Mouse (Mus musculus) midbrain, embryonic 11.5 days (tissue): ENCODE results near the gene H2afy2. TPM values are rescaled to one million over a fixed set of nuclear protein-coding genes. Genes with fewer than 3 reads are reported as not detected.

Experiments
- ATAC-seq: fragments of 200-750 bp; cut with Nextera tagmentation; 2 replicates; pipeline ENCODE4 v1.8.0; 2017; ENCODE audit warnings: moderate TSS enrichment, moderate library complexity; ENCODE audit not compliant: low FRiP score
- DNase-seq: peaks from one replicate; pipeline ENCODE4 v3.0.0; 2015; ENCODE audit warnings: low spot score; ENCODE audit errors: missing footprints
- H3K27ac ChIP-seq: fragments of 300-500 bp; sonication (generic); 2 replicates; pipeline ENCODE4 v1.5.1; 2014; ENCODE audit warnings: low read depth, low read length
- H3K27me3 ChIP-seq: fragments of 300-500 bp; sonication (generic); 2 replicates; pipeline ENCODE4 v1.6.1; 2014; ENCODE audit warnings: mild to moderate bottlenecking, low read length, moderate library complexity, mixed read lengths; ENCODE audit not compliant: control insufficient read depth, insufficient read depth
- H3K36me3 ChIP-seq: fragments of 300-500 bp; sonication (generic); 2 replicates; pipeline ENCODE4 v1.6.1; 2014; ENCODE audit warnings: mild to moderate bottlenecking, low read length, moderate library complexity, mixed read lengths; ENCODE audit not compliant: control insufficient read depth, insufficient read depth
- H3K4me1 ChIP-seq: fragments of 300-500 bp; sonication (generic); 2 replicates; pipeline ENCODE4 v1.6.1; 2014; ENCODE audit warnings: low read length; ENCODE audit not compliant: control insufficient read depth, insufficient read depth
- H3K4me2 ChIP-seq: fragments of 300-500 bp; sonication (generic); 2 replicates; pipeline ENCODE4 v1.6.1; 2014; ENCODE audit warnings: mild to moderate bottlenecking, moderate library complexity
- H3K4me3 ChIP-seq: fragments of 300-500 bp; sonication (generic); 2 replicates; pipeline ENCODE4 v1.5.1; 2014; ENCODE audit warnings: low read depth, low read length
- H3K9ac ChIP-seq: fragments of 300-500 bp; sonication (generic); 2 replicates; pipeline ENCODE4 v1.6.1; 2014; ENCODE audit warnings: low read length
- H3K9me3 ChIP-seq: fragments of 300-500 bp; sonication (generic); 2 replicates; pipeline ENCODE4 v1.6.1; 2016; ENCODE audit warnings: low read length; ENCODE audit not compliant: control insufficient read depth
- WGBS: fragments of 180-500 bp; shearing (Covaris S2); extraction: QIAGEN DNeasy Blood & Tissue Kit; methylation state at CpG from one replicate; pipeline ENCODE4 v1.1.7; 2014; 5-methylcytosine and 5-hydroxymethylcytosine counted together
- polyA plus RNA-seq: library from polyadenylated mRNA; unstranded; fragments of >200 nt; fragmentation: Nextera tagmentation; extraction: Ambion mirVana; gene quantifications from 2 replicates; pipeline ENCODE4 v1.2.1, GENCODE M21; 2014

The H2afy2 gene
- polyA plus RNA-seq, 1 experiment from 2014 or later, result 272 TPM

DNA sequence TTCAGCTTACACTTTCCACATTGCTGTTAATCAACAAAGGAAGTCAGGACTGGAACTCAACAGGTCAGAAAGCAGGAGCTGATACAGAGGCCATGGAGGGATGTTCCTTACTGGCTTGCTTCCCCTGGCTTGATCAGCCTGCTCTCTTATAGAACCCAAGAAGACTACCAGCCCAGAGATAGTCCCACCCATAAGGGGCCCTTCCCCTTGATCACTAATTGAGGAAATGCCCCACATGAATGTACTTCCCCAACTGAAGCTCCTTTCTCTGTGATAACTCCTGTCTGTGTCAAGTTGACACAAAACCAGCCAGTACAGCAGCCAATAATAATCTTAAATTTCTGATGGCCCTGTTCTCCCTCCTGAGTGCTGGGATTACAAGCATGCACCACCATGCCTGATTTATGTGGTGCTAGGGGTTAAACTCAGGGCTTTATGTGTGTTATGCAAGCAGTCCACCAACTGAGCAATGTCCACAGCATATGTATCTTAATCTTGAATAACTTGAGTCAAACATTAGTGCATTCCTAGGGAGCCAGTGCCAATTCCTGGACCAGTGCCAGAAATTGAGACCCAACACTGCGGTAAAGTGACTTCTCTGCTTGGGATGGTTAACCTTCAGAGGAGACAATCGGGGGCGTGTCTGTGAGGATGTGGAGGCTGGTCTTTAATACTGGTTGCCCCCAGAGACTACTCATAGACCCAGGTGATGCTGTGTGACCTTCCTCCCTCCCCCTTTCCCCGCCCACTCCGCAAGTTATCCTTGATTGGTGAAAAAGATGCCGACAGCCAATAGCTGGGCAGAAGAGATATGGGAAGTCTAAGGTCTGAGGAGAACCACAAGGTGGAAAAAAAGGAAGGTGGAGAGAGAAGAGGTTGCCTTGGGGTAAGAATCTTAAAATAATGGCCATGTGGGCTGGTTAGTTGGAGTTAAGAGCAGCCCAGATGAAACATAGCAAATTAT is 77.3 kb downstream of the H2afy2 start:
- H3K27ac ChIP-seq, result no peak overlapping the region
- ATAC-seq, result no peak
- WGBS, result 78% methylated on average over 6 of the region's 6 CpGs

DNA sequence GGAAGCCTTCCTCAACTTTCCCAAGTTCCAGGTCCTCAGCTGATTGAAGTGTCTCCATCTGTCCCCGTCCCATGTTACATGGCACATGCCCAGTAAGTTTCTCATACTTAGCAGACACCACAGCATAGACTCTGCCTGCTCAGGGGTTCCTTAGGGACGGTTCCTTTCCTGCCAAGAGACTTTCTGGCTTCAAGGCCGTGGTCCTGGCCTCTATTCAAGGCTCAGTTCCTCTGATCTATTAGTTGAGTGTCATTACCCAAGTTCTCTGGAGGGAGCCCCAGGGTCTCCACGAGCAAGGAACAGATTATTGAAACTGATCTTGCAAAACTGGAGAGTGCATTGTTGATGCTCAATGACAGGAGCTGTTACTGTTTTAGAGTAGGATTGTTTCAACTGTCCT is 79.3 kb downstream of the H2afy2 start:
- H3K4me3 ChIP-seq, result no peak overlapping the region
- no peak overlapping the region for H3K9ac ChIP-seq
- H3K27ac ChIP-seq, result no peak overlapping the region
- 85% methylated on average over 4 of the region's 4 CpGs for WGBS
- no peaks in the 10 kb centered on the region for H3K27me3 ChIP-seq
- DNase-seq, result no peak
- no peak overlapping the region for H3K4me2 ChIP-seq
- no peaks in the 10 kb centered on the region for H3K9me3 ChIP-seq
- ATAC-seq, result no peak
- no peaks in the 10 kb centered on the region for H3K4me1 ChIP-seq
- no peaks in the 10 kb centered on the region for H3K36me3 ChIP-seq

More for the DNA sequence above, 77.3 kb downstream of the H2afy2 start:
- DNase-seq, result no peak
- Histone ChIP-seq H3K9ac (no peak overlapping the region), H3K36me3 (no peaks in the 10 kb centered on the region), H3K4me3 (no peak overlapping the region), H3K4me1 (no peaks in the 10 kb centered on the region), H3K4me2 (no peak overlapping the region), H3K9me3 (no peaks in the 10 kb centered on the region), H3K27me3 (no peaks in the 10 kb centered on the region)

DNA sequence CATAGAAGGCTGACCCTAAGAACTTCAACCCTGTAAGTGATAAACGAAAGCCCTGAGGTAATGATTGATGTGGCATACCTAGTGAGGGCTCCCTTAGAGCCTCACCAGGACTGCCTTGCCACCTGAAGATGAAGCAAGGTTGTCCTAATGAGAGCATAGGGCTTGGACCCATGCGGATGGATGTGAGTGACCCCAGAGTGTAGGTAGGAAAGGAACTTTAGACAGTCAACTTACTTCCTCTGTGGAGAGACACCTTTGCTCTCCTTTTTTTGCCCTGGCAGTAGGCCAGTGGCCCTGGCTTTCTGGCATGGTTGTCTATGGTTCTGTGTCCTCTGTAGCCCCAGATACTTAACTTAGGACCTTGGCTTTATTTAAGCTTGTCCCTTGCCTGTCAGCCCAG is 86.9 kb downstream of the H2afy2 start:
- DNase-seq (no peak), ATAC-seq (no peak)
- no peaks in the 10 kb centered on the region for H3K27me3 ChIP-seq
- 0 out of 2 replicates have a peak, but pooled peaks cover 2% of the 10 kb centered on the region for H3K36me3 ChIP-seq
- no peak overlapping the region for H3K27ac ChIP-seq
- peak overlapping the region; percentile 92 for H3K4me3 ChIP-seq
- WGBS, result 94% methylated on average over 2 of the region's 2 CpGs
- peaks cover 11% of the 10 kb centered on the region for H3K4me1 ChIP-seq
- no peaks in the 10 kb centered on the region for H3K9me3 ChIP-seq
- peak overlapping the region; percentile 100 for H3K4me2 ChIP-seq
- H3K9ac ChIP-seq, result no peak overlapping the region

DNA sequence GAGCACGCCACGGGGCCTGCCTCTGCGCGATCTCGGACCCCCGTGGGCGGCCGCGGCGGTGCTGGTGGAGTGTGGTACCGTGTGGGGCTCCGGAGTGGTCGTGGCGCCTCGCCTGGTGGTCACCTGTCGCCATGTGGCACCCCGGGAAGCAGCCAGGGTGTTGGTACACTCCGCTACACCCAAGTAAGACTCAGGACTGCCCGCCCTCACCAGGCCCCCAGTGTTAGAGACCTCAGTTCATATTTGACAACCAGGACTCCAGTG is 87.5 kb downstream of the H2afy2 start:
- peaks cover 3% of the 10 kb centered on the region; the same call in 1 of the 2 replicates for H3K36me3 ChIP-seq
- ATAC-seq, result no peak
- DNase-seq, result no peak

DNA sequence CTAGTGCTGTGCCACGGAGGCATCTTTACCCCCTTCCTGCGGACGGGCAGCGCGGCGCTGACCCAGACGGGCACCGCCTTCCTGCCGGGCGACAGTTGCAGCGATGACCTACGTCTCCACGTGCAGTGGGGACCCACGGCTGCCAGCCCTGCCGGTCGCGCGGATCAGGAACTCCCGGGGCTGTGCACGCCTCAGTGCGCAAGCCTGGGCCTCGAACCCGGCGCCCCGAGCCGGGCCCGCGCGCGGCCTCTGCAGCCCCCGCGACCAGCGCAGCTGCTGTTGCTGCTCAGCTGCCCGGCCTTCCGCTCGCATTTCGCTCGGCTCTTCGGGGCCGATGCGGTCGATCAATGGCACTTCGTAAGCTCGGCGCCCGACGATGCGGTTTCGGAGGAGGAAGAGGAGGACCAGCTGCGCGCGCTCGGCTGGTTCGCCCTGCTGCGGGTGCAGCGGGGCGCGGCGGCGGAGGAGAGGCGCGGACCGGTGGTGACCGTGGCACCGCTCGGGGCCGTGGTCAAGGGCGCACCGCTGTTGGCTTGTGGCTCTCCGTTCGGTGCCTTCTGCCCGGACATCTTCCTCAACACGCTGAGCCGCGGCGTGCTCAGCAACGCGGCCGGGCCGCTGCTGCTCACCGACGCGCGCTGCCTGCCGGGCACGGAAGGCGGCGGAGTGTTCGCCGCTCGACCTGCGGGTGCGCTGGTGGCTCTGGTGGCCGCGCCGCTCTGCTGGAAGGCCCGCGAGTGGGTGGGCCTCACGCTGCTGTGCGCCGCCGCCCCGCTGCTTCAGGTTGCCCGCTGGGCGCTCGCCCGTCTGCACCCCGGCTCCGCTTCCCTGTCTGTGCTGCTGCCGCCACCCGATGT is 88.0 kb downstream of the H2afy2 start:
- Histone ChIP-seq H3K4me2 (peak overlapping the region; percentile 100), H3K36me3 (peaks cover 8% of the 10 kb centered on the region; the same call in 1 of the 2 replicates), H3K27me3 (no peaks in the 10 kb centered on the region), H3K27ac (no peak overlapping the region), H3K4me3 (peak overlapping the region; percentile 92), H3K9me3 (no peaks in the 10 kb centered on the region), H3K9ac (peak overlapping the region; percentile 79), H3K4me1 (peaks cover 11% of the 10 kb centered on the region)
- DNase-seq, result no peak
- ATAC-seq, result no peak; the same call in none of the 2 replicates
- WGBS, result under 1% methylated on average over 90 of the region's 111 CpGs

More for the DNA sequence above, 87.5 kb downstream of the H2afy2 start:
- Histone ChIP-seq H3K27me3 (no peaks in the 10 kb centered on the region), H3K4me1 (peaks cover 11% of the 10 kb centered on the region), H3K27ac (no peak overlapping the region), H3K9me3 (no peaks in the 10 kb centered on the region), H3K9ac (peak overlapping the region; percentile 79), H3K4me3 (peak overlapping the region; percentile 92), H3K4me2 (peak overlapping the region; percentile 100)
- 12% methylated on average over 18 of the region's 19 CpGs for WGBS

DNA sequence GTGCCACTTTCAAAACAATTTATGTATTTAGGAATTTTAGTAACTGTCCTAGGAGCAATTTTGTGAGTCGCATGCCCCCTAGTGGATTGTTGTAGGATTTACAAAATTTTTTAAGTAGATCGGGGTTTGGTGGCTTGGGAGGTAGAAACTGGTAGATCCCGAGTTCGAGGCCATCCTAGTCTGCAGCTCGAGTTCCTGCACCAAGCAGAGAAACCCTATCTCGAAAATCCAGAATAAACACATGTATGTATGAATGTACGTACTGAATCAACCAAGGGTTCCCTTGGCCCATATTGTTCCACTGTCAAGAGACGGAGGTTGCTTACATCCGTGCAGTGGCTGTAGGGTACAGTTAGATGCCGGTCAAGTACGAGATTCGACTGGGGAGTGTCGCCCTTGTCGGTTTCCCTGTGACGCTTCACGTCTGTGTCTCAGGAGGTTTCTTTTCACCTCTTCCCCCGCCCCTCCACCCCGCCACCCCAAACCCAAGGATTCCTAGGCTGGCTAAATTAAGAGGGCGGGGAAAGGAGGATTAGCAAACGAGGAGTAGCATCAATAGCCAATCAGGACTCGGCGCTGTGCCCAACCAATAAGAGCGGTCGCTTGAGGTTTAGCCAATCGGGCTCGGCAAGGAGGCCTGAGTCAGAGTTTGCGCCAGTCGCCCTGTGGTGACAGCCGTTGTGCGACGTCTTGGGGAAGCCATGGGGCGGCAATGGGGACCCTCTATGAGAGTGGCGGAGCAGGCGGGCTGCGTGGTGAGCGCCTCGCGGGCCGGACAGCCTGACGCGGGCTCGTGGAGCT is 88.9 kb downstream of the H2afy2 start, which contains the start of gene Tysnd1:
Gene Tysnd1 (plus strand): TSS at position 645 of the 801 bp plus-strand sequence.
- ATAC-seq (peak; percentile 98), DNase-seq (peak; percentile 98)
- H3K36me3 ChIP-seq, result peaks cover 15% of the 10 kb centered on the region
- no peaks in the 10 kb centered on the region for H3K9me3 ChIP-seq
- 1% methylated on average over 42 of the region's 42 CpGs for WGBS
- peak within 1 kb of the TSS; percentile 79 for H3K9ac ChIP-seq
- no peak within 1 kb of the TSS; the same call in 1 of the 2 replicates for H3K27ac ChIP-seq
- H3K4me1 ChIP-seq, result peaks cover 11% of the 10 kb centered on the region
- no peaks in the 10 kb centered on the region for H3K27me3 ChIP-seq
- H3K4me3 ChIP-seq, result peak within 1 kb of the TSS; percentile 92
- H3K4me2 ChIP-seq, result peak within 1 kb of the TSS; percentile 100

DNA sequence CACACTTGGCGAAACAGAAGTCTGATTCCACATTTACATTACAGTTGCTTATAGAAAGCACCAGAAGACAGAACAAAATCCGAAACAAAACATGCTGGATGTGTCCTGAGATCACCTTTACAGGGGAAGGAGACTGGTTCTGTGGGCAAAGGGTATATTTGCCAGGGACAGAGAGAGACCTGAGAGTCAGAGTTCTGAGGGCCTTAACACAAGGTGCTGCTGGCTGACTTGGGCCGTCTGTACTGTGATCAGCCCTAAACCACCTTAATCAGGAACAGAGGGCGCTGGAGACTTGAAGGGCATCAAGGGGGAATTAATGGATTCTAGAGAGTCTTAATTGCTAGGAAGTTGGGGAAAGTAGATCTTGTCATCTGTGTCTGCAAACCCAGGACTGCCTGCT is 90.4 kb downstream of the H2afy2 start:
- no peaks in the 10 kb centered on the region for H3K9me3 ChIP-seq
- no peak overlapping the region for H3K4me2 ChIP-seq
- 78% methylated on average over 4 of the region's 4 CpGs for WGBS
- H3K9ac ChIP-seq, result no peak overlapping the region
- no peak overlapping the region for H3K4me3 ChIP-seq
- no peaks in the 10 kb centered on the region for H3K27me3 ChIP-seq
- no peak for DNase-seq
- no peak overlapping the region for H3K27ac ChIP-seq
- peaks cover 11% of the 10 kb centered on the region for H3K4me1 ChIP-seq
- H3K36me3 ChIP-seq, result peaks cover 22% of the 10 kb centered on the region
- ATAC-seq, result no peak

DNA sequence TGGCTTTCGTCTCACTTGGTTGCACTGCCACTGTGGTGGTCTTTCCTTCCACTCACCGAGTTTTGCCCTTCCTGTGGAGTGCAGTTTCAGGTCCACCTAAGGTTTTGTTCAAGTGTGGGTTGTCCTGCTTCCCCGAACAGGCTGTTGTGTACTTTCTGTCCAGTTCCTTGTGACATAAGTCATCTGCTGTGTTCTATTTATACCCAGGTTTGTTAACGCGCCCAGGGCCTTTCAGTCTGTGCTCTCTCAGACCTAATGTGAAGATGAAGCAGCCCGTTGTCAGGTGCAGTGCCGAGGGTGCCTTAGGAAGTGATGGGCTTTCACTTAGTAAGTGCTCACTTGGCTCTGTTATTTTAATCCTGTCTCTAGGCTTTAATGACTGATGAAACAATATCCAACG is 94.5 kb downstream of the H2afy2 start:
- Histone ChIP-seq H3K9ac (no peak overlapping the region), H3K27ac (no peak overlapping the region), H3K36me3 (peaks cover 39% of the 10 kb centered on the region), H3K4me1 (no peaks in the 10 kb centered on the region), H3K9me3 (no peaks in the 10 kb centered on the region), H3K4me3 (no peak overlapping the region), H3K4me2 (no peak overlapping the region), H3K27me3 (no peaks in the 10 kb centered on the region)
- 92% methylated on average over 8 of the region's 8 CpGs for WGBS
- ATAC-seq (no peak), DNase-seq (peak; percentile 21)
